Mouse (Mus musculus): ENCODE measurements at regions not wholly inside any gene's neighbourhood (a gene's known extent, or its start where the extent isn't known, plus 50 kb on each side); places are given as distances from the start of the nearest gene placed in this dataset.

DNA sequence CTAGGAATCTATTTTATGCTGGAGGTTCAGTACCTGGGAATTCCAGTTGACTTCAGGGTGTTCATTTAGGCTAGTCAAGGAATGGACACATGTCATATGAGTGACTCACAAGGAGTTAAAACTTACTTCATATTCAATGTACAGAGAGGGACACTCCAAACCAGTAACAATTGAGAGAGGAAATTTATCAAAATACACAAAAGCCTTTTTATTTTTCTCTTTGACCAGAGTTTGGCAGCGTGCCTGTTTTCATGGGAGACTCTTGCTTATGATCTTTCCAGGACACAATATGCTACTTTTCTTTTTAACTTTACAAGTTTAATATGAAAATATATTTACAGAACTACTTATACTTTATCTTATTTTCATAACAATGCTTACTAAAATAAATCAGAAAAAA lies 415.5 kb downstream of the Tmem161b start:
- Histone ChIP-seq H3K4me3 (ENCODE audit: low read depth, low read length) (no peak overlapping the region), H3K27ac (replicated peaks) (no peak overlapping the region), H3K9ac (ENCODE audit: low read length) (no peak overlapping the region), H3K9me3 (ENCODE audit: control insufficient read depth, low read length) (no peaks in the 10 kb centered on the region), H3K4me2 (replicated peaks; ENCODE audit: low read depth) (no peak overlapping the region), H3K27me3 (ENCODE audit: control insufficient read depth, insufficient read depth, low read length) (no peaks in the 10 kb centered on the region), H3K36me3 (ENCODE audit: control insufficient read depth, insufficient read depth, low read length) (no peaks in the 10 kb centered on the region), H3K4me1 (replicated peaks; ENCODE audit: control insufficient read depth, insufficient read depth) (no peaks in the 10 kb centered on the region)
- WGBS = 74% methylated on average over 1 of the region's 1 CpGs
- no peak for DNase-seq (ENCODE audit: low spot score)
- ATAC-seq (ENCODE audit: low FRiP score, low TSS enrichment) = no peak
- TF ChIP-seq EP300 (optimal IDR thresholded peaks at IDR 0.05) = no peak
- no peak for TF ChIP-seq CTCF (IDR thresholded peaks at IDR 0.05; ENCODE audit: low read depth)

DNA sequence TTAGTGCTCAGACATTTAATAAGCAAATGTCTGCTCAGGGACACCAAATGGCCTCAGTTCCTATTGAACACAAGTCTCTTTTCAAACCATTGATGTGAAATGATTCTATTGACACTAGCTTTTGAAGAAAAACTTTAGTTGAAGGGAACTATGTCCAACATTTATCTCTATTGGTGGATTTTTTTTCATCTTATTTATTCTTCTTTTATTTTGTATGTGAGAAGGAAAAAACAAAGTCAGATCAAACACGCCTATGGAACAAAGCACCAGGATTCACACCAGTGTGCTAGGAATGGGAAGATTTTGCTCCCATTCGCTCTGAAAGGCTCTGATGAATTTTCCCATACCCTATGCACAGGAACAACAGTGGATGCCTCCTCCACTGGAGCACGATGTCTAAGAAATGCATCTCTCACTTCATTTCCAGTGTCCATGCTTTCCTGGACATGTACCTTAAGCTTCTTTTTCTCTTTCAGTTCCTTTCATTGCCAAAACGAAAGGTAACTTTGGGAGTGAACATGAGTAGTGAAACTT lies 416.4 kb downstream of the Tmem161b start:
- H3K9me3 ChIP-seq (ENCODE audit: control insufficient read depth, low read length) = no peaks in the 10 kb centered on the region
- DNase-seq (ENCODE audit: low spot score) = no peak
- no peak for ATAC-seq (ENCODE audit: low FRiP score, low TSS enrichment)
- H3K4me2 ChIP-seq (replicated peaks; ENCODE audit: low read depth) = no peak overlapping the region
- TF ChIP-seq EP300 (optimal IDR thresholded peaks at IDR 0.05) = no peak
- TF ChIP-seq CTCF (IDR thresholded peaks at IDR 0.05; ENCODE audit: low read depth) = no peak
- H3K27me3 ChIP-seq (ENCODE audit: control insufficient read depth, insufficient read depth, low read length) = no peaks in the 10 kb centered on the region
- no peaks in the 10 kb centered on the region for H3K36me3 ChIP-seq (ENCODE audit: control insufficient read depth, insufficient read depth, low read length)
- no peak overlapping the region for H3K4me3 ChIP-seq (ENCODE audit: low read depth, low read length)
- 70% methylated on average over 4 of the region's 4 CpGs for WGBS
- no peaks in the 10 kb centered on the region for H3K4me1 ChIP-seq (replicated peaks; ENCODE audit: control insufficient read depth, insufficient read depth)
- H3K27ac ChIP-seq (replicated peaks) = no peak overlapping the region
- H3K9ac ChIP-seq (ENCODE audit: low read length) = no peak overlapping the region

GRCm38 (mm10) chr13:84639087-84640022 lies 417.3 kb downstream of the Tmem161b start:
- 54% methylated on average over 6 of the region's 6 CpGs for WGBS
- DNase-seq (ENCODE audit: low spot score) (no peak), ATAC-seq (ENCODE audit: low FRiP score, low TSS enrichment) (no peak)
- Histone ChIP-seq H3K36me3 (ENCODE audit: control insufficient read depth, insufficient read depth, low read length) (no peaks in the 10 kb centered on the region), H3K9ac (ENCODE audit: low read length) (no peak overlapping the region), H3K4me1 (replicated peaks; ENCODE audit: control insufficient read depth, insufficient read depth) (no peaks in the 10 kb centered on the region), H3K27me3 (ENCODE audit: control insufficient read depth, insufficient read depth, low read length) (no peaks in the 10 kb centered on the region), H3K4me3 (ENCODE audit: low read depth, low read length) (no peak overlapping the region), H3K4me2 (replicated peaks; ENCODE audit: low read depth) (no peak overlapping the region), H3K27ac (replicated peaks) (no peak overlapping the region), H3K9me3 (ENCODE audit: control insufficient read depth, low read length) (no peaks in the 10 kb centered on the region)
- TF ChIP-seq CTCF (IDR thresholded peaks at IDR 0.05; ENCODE audit: low read depth) = no peak
- TF ChIP-seq EP300 (optimal IDR thresholded peaks at IDR 0.05) = no peak

GRCm38 (mm10) chr13:84644024-84644423 lies 421.9 kb downstream of the Tmem161b start:
- TF ChIP-seq EP300 (optimal IDR thresholded peaks at IDR 0.05) (no peak), CTCF (IDR thresholded peaks at IDR 0.05; ENCODE audit: low read depth) (no peak)
- H3K9ac ChIP-seq (ENCODE audit: low read length) = no peak overlapping the region

GRCm38 (mm10) chr13:84646899-84647298 lies 424.8 kb downstream of the Tmem161b start:
- DNase-seq (ENCODE audit: low spot score) (no peak), ATAC-seq (ENCODE audit: low FRiP score, low TSS enrichment) (no peak)
- H3K9ac ChIP-seq (ENCODE audit: low read length) = no peak overlapping the region
- no peaks in the 10 kb centered on the region for H3K9me3 ChIP-seq (ENCODE audit: control insufficient read depth, low read length)
- H3K4me3 ChIP-seq (ENCODE audit: low read depth, low read length) = no peak overlapping the region
- H3K4me2 ChIP-seq (replicated peaks; ENCODE audit: low read depth) = no peak overlapping the region
- no peaks in the 10 kb centered on the region for H3K36me3 ChIP-seq (ENCODE audit: control insufficient read depth, insufficient read depth, low read length)
- no peak for TF ChIP-seq CTCF (IDR thresholded peaks at IDR 0.05; ENCODE audit: low read depth)
- TF ChIP-seq EP300 (optimal IDR thresholded peaks at IDR 0.05) = no peak
- H3K27ac ChIP-seq (replicated peaks) = no peak overlapping the region
- 51% methylated on average over 1 of the region's 1 CpGs for WGBS
- no peaks in the 10 kb centered on the region for H3K4me1 ChIP-seq (replicated peaks; ENCODE audit: control insufficient read depth, insufficient read depth)
- H3K27me3 ChIP-seq (ENCODE audit: control insufficient read depth, insufficient read depth, low read length) = no peaks in the 10 kb centered on the region

More at GRCm38 (mm10) chr13:84644024-84644423, 421.9 kb downstream of the Tmem161b start:
- H3K27ac ChIP-seq (replicated peaks) = no peak overlapping the region
- no peak overlapping the region for H3K4me3 ChIP-seq (ENCODE audit: low read depth, low read length)
- H3K4me2 ChIP-seq (replicated peaks; ENCODE audit: low read depth) = no peak overlapping the region
- 77% methylated on average over 4 of the region's 4 CpGs for WGBS
- no peaks in the 10 kb centered on the region for H3K36me3 ChIP-seq (ENCODE audit: control insufficient read depth, insufficient read depth, low read length)
- H3K4me1 ChIP-seq (replicated peaks; ENCODE audit: control insufficient read depth, insufficient read depth) = no peaks in the 10 kb centered on the region
- H3K9me3 ChIP-seq (ENCODE audit: control insufficient read depth, low read length) = no peaks in the 10 kb centered on the region
- DNase-seq (ENCODE audit: low spot score) (no peak), ATAC-seq (ENCODE audit: low FRiP score, low TSS enrichment) (no peak)
- no peaks in the 10 kb centered on the region for H3K27me3 ChIP-seq (ENCODE audit: control insufficient read depth, insufficient read depth, low read length)

DNA sequence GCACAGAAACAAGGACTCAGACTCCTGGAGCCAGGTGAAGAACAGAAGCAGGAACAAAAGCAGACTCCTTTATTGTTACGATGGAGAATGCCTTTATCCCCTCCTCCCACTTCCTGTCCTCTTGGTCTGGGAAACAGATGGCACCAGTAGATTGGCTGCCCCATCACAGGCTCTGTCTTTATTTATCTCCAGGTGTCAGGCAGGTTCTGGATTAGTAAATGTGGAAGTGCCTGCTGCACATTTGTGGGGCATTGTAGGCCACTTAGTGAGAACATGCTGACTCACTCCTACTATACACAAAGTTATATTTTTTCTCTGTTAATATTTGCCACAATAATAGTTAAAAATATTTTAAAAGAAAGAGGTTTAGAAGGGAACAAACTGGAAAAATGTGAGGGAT lies 426.0 kb downstream of the Tmem161b start:
- no peak overlapping the region for H3K27ac ChIP-seq (replicated peaks)
- no peak overlapping the region for H3K9ac ChIP-seq (ENCODE audit: low read length)
- no peak overlapping the region for H3K4me3 ChIP-seq (ENCODE audit: low read depth, low read length)
- ATAC-seq (ENCODE audit: low FRiP score, low TSS enrichment) (no peak), DNase-seq (ENCODE audit: low spot score) (no peak)
- no peaks in the 10 kb centered on the region for H3K27me3 ChIP-seq (ENCODE audit: control insufficient read depth, insufficient read depth, low read length)
- no peak overlapping the region for H3K4me2 ChIP-seq (replicated peaks; ENCODE audit: low read depth)
- no peaks in the 10 kb centered on the region for H3K9me3 ChIP-seq (ENCODE audit: control insufficient read depth, low read length)
- no peak for TF ChIP-seq CTCF (IDR thresholded peaks at IDR 0.05; ENCODE audit: low read depth)
- TF ChIP-seq EP300 (optimal IDR thresholded peaks at IDR 0.05) = no peak
- no peaks in the 10 kb centered on the region for H3K36me3 ChIP-seq (ENCODE audit: control insufficient read depth, insufficient read depth, low read length)
- no peaks in the 10 kb centered on the region for H3K4me1 ChIP-seq (replicated peaks; ENCODE audit: control insufficient read depth, insufficient read depth)
- WGBS = 57% methylated on average over 1 of the region's 1 CpGs
